Mouse (Mus musculus) hindbrain, embryonic 12.5 days (tissue): ENCODE data around the gene Plk2. TPM values are rescaled to one million over a fixed set of nuclear protein-coding genes. Genes with fewer than 3 reads are reported as not detected.

Experiments
- ATAC-seq: fragments of 200-750 bp; cut with Nextera tagmentation; 2 replicates; pipeline ENCODE4 v1.8.0; 2017; ENCODE audit warnings: moderate TSS enrichment; ENCODE audit not compliant: low FRiP score
- H3K27ac ChIP-seq: fragments of 300-500 bp; sonication (generic); 2 replicates; pipeline ENCODE4 v1.5.1; 2016; ENCODE audit warnings: mild to moderate bottlenecking
- H3K27me3 ChIP-seq: fragments of 300-500 bp; sonication (generic); 2 replicates; pipeline ENCODE4 v1.6.1; 2016; ENCODE audit warnings: mild to moderate bottlenecking
- H3K36me3 ChIP-seq: fragments of 300-500 bp; sonication (generic); 2 replicates; pipeline ENCODE4 v1.6.1; 2016; ENCODE audit warnings: mild to moderate bottlenecking
- H3K4me1 ChIP-seq: fragments of 300-500 bp; sonication (generic); 2 replicates; pipeline ENCODE4 v1.6.1; 2016
- H3K4me2 ChIP-seq: fragments of 300-500 bp; sonication (generic); replicated peaks from 2 replicates; pipeline ENCODE4 v1.6.1; 2016; ENCODE audit warnings: mild to moderate bottlenecking
- H3K4me3 ChIP-seq: fragments of 300-500 bp; sonication (generic); 2 replicates; pipeline ENCODE4 v1.5.1; 2016; ENCODE audit warnings: mild to moderate bottlenecking
- H3K9ac ChIP-seq: fragments of 300-500 bp; sonication (generic); 2 replicates; pipeline ENCODE4 v1.6.1; 2016; ENCODE audit warnings: mild to moderate bottlenecking, moderate library complexity
- H3K9me3 ChIP-seq: fragments of 300-500 bp; sonication (generic); replicated peaks from 2 replicates; pipeline ENCODE4 v1.6.1; 2016; ENCODE audit warnings: mild to moderate bottlenecking
- WGBS: fragments of 180-500 bp; shearing (Covaris S2); methylation state at CpG from one replicate; pipeline ENCODE4 v1.1.7; 2016; 5-methylcytosine and 5-hydroxymethylcytosine counted together
- polyA plus RNA-seq: library from polyadenylated mRNA; unstranded; fragments of >200 nt; fragmentation: Nextera tagmentation; extraction: Ambion mirVana; gene quantifications from 2 replicates; pipeline ENCODE4 v1.2.1, GENCODE M21; 2016

Gene Plk2
- polyA plus RNA-seq, 1 experiment from 2014 or later: 142 TPM

DNA sequence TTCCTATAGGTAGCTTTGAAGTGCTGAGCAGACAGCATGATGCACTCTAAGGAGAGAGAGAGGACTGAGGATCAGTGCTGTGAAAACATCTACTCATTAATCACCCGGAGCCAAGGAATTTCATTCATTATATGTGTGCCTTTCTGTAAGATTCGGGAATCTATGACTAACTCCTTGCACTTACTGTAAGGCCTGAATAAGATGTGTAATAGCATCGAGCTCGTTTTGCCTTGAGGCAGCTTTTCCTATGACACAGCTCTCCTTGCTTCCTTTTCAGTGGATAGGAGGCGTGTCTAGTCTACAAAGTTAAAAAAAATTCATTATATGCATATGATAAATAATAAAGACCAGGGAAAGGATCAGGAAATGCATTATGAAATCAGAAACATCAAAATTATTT is 24.8 kb downstream of the Plk2 start:
- no peaks in the 10 kb centered on the region for H3K36me3 ChIP-seq
- no peak overlapping the region for H3K4me3 ChIP-seq
- H3K27me3 ChIP-seq: no peaks in the 10 kb centered on the region
- H3K4me2 ChIP-seq: no peak overlapping the region
- no peaks in the 10 kb centered on the region for H3K9me3 ChIP-seq
- H3K4me1 ChIP-seq: no peaks in the 10 kb centered on the region
- 86% methylated on average over 5 of the region's 5 CpGs for WGBS
- ATAC-seq: no peak
- no peak overlapping the region for H3K27ac ChIP-seq
- H3K9ac ChIP-seq: no peak overlapping the region

DNA sequence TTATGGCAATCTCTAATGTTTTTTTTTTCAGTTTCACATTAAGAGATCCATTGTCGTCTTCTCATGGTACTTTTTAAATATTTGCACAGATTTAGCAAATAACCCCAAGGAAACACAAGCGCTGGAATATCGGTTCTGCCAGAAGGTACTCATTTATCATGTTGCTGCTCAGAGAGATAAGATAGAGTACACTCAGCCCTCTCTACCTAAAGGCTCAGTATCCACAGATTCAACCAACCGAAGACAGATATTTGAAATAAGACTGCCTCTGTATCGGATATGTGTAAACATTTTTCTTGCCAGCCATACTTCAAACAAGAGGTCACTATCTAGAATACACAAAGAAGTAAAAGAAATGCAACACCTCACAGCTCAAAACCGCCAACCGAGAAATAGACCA is 27.6 kb downstream of the Plk2 start:
- no peaks in the 10 kb centered on the region for H3K27me3 ChIP-seq
- no peak overlapping the region for H3K4me3 ChIP-seq
- H3K36me3 ChIP-seq: no peaks in the 10 kb centered on the region
- H3K9me3 ChIP-seq: no peaks in the 10 kb centered on the region
- 90% methylated on average over 7 of the region's 7 CpGs for WGBS
- no peak overlapping the region for H3K27ac ChIP-seq
- H3K4me1 ChIP-seq: no peaks in the 10 kb centered on the region
- H3K4me2 ChIP-seq: no peak overlapping the region
- no peak for ATAC-seq
- no peak overlapping the region for H3K9ac ChIP-seq

DNA sequence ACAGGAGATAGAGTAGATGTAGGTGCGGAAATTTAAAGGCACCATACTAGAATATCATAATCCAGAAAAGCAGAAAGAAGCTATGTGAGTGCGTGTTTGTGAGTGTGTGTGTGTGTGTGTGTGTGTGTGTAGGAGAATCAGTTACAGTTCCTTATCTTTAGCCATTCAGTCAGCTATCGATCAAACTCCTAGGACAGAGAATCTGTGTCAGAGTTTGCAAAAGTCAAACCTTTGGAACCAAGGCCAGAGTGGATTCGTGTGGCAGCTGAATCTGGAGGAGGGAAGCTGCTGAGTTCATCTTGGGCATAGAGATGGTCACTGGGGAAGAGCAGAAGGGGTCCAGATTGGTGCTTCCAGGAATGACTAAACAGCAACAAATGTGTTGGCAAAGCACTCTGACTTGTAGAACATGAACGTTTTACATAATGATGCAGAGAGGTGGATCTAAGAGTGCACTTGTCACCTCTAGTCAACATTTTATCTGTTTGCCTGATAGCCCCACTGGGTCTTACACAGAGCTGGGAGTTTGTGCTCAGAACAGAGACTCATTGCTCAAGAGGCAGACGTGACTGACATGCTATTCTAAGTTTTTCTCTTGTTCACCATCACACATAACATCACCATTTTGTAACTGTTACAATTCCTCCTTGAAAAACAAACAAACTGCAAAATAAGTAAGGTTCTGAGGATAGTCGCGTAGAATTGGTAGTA is 30.8 kb downstream of the Plk2 start:
- H3K9ac ChIP-seq: no peak overlapping the region
- no peak overlapping the region for H3K4me2 ChIP-seq
- H3K36me3 ChIP-seq: no peaks in the 10 kb centered on the region
- no peaks in the 10 kb centered on the region for H3K27me3 ChIP-seq
- no peak overlapping the region for H3K27ac ChIP-seq
- no peaks in the 10 kb centered on the region for H3K9me3 ChIP-seq
- no peak overlapping the region for H3K4me3 ChIP-seq
- no peak for ATAC-seq
- H3K4me1 ChIP-seq: no peaks in the 10 kb centered on the region
- WGBS: 90% methylated on average over 8 of the region's 8 CpGs

DNA sequence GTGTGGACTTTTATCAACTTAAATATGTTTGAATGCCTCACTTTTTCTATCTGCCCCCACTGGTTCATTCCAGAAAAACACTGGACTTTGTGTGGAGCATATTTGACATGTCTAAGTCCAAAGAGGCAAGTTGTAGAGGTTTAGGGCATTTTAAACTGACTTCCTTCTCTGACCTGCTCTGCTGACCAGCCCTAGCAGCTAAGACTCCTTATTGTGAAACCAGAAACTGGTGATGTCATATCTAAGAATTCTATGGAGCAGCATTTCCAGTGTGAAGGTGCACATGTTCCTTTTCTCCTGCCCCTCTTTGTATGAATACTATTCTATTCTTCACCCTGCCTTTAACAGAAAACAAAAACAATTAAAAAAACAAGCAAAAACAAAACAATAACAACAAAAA is 36.5 kb downstream of the Plk2 start:
- Histone ChIP-seq H3K4me1 (no peaks in the 10 kb centered on the region), H3K27ac (no peak overlapping the region), H3K9ac (no peak overlapping the region), H3K27me3 (no peaks in the 10 kb centered on the region), H3K4me3 (no peak overlapping the region), H3K9me3 (no peaks in the 10 kb centered on the region), H3K36me3 (no peaks in the 10 kb centered on the region), H3K4me2 (no peak overlapping the region)
- ATAC-seq: no peak

DNA sequence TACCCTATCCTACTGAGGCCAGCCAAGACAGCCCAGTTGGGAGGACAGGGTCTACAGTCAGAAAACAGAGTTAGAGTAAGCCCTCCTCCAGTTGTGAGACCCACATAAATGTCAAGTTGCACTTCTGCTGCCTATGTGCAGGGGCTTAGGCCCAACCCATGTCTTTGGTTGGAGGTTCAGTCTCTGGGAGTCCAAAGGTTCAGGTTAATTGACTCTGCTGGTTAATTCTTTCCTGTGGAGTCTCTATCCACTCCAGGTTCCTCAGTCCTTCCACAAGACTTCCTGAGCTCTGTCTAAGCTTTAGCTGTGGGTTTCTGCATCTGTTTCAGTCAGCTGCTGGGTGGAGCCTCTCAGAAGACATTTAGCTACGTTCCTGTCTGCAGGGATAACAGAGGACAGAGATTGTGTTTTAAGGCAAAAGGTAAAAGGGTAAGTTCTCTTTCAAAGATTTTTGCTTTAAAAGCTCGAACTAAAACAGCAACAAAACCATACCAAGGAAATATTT is 37.3 kb downstream of the Plk2 start:
- 73% methylated on average over 2 of the region's 2 CpGs for WGBS
- H3K4me3 ChIP-seq: no peak overlapping the region
- no peaks in the 10 kb centered on the region for H3K27me3 ChIP-seq
- no peaks in the 10 kb centered on the region for H3K4me1 ChIP-seq
- H3K9me3 ChIP-seq: no peaks in the 10 kb centered on the region
- no peak overlapping the region for H3K9ac ChIP-seq
- H3K4me2 ChIP-seq: no peak overlapping the region
- ATAC-seq: no peak
- H3K36me3 ChIP-seq: no peaks in the 10 kb centered on the region
- H3K27ac ChIP-seq: no peak overlapping the region

DNA sequence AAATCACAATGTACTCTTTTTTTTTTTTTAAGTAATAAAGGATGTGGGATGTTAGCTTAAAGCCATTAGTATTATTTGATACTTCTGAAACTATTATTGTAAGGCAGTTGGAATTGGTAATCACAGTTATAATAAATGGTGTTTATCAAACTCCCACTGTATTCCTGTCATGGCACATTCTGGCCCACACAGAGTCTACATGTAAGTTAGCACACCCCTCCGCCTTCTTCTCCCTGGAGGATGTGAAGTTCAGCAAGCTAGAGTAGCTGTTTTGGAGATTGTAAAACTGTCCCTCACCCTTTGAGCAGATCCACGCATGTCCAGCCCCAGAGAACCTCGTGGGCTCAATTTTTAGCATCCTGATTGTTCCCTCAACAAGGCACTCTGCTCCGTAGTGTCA is 37.8 kb downstream of the Plk2 start:
- Histone ChIP-seq H3K9ac (no peak overlapping the region), H3K36me3 (no peaks in the 10 kb centered on the region), H3K4me2 (no peak overlapping the region), H3K4me3 (no peak overlapping the region), H3K27me3 (no peaks in the 10 kb centered on the region), H3K4me1 (no peaks in the 10 kb centered on the region), H3K27ac (no peak overlapping the region), H3K9me3 (no peaks in the 10 kb centered on the region)
- WGBS: 92% methylated on average over 4 of the region's 4 CpGs
- ATAC-seq: no peak

DNA sequence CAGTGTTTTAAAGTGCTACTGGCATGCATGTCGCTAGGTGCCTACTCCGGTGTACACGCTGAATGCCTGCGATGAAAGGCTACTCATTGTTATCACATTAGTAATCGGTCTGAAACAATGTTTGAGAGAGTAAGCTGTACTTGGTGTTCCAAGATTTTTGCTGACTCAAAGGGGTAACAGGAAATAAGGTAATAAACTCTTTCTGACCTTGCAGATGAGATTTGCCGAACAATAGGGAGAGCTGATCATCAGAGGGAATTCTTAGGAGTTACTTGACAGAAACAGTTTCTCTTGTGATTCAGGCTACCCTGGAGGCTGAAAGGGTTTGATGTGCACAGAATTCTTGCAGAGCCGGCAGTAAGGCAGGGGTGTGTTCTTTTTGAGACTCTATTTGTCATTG is 41.8 kb downstream of the Plk2 start:
- no peak overlapping the region for H3K4me2 ChIP-seq
- 69% methylated on average over 7 of the region's 7 CpGs for WGBS
- no peaks in the 10 kb centered on the region for H3K9me3 ChIP-seq
- H3K27ac ChIP-seq: no peak overlapping the region
- H3K27me3 ChIP-seq: no peaks in the 10 kb centered on the region
- no peaks in the 10 kb centered on the region for H3K36me3 ChIP-seq
- no peaks in the 10 kb centered on the region for H3K4me1 ChIP-seq
- ATAC-seq: no peak
- H3K4me3 ChIP-seq: no peak overlapping the region
- H3K9ac ChIP-seq: no peak overlapping the region

DNA sequence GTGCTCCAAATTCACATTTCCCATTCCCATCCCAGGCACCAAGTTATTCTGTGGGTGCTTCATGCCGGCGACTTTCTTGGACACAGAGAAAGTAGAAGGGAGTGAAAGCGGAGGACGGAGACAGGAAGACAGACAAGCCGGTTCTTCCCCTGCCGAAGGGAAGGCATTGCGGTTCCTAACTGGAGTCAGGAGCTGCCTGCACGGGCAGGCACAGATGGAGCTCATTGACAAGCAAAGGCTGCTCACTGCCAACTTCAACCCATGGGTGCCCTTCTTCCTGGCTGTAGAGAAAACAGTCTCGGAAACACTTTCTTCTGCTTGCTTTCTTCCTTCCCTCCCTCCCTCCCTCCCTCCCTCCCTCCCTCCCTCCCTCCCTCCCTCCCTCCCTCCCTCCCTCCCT is 43.8 kb downstream of the Plk2 start:
- Histone ChIP-seq H3K27ac (no peak overlapping the region), H3K9ac (no peak overlapping the region), H3K27me3 (no peaks in the 10 kb centered on the region), H3K4me2 (no peak overlapping the region), H3K9me3 (no peaks in the 10 kb centered on the region), H3K4me1 (no peaks in the 10 kb centered on the region), H3K36me3 (no peaks in the 10 kb centered on the region), H3K4me3 (no peak overlapping the region)
- ATAC-seq: no peak
- WGBS: 83% methylated on average over 9 of the region's 9 CpGs

DNA sequence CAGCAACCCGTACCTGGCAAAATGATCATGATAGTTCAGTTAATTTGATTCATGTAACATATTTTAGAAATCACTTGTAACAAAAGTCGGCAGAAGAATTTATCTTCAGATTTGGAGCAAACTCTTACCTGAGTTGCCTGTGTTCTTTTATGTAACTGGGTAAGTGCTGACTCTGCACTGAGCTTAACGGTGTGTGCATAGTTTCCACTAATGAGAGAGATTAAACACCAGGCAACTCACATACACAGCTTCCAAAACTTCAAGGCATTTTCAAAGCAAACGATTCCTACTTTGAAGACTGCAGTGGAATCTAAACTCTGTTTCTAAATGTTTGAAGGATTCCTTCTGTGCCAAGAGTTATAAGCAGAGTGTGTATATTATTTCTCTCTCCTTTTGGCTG is 49.5 kb downstream of the Plk2 start:
- H3K4me2 ChIP-seq: no peak overlapping the region
- H3K27me3 ChIP-seq: no peaks in the 10 kb centered on the region
- H3K4me1 ChIP-seq: peaks cover 5% of the 10 kb centered on the region
- H3K36me3 ChIP-seq: no peaks in the 10 kb centered on the region
- H3K9me3 ChIP-seq: no peaks in the 10 kb centered on the region
- H3K27ac ChIP-seq: no peak overlapping the region
- 89% methylated on average over 4 of the region's 4 CpGs for WGBS
- H3K9ac ChIP-seq: no peak overlapping the region
- ATAC-seq: no peak
- no peak overlapping the region for H3K4me3 ChIP-seq

DNA sequence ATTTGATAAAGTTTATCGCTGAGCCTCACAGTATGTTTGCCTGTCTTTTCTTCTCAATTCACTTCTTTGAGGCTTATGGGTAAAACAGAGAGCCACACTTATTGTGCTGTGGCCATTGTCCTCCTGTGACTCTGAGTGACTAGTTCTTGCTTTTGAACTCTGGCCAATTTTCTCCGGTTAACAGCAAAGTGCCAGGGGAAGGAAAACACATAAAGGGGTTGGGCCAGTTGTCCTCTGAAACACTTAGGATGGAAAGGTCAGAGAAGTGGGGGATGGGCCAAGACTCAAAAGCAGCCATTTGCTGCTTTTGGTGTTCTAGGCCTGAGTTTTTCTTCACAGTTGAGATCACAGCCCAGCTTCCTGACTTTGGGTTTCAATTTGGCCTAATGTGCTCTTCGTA is 50.0 kb downstream of the Plk2 start:
- Histone ChIP-seq H3K36me3 (no peaks in the 10 kb centered on the region), H3K4me2 (no peak overlapping the region), H3K9ac (no peak overlapping the region), H3K9me3 (no peaks in the 10 kb centered on the region), H3K27ac (no peak overlapping the region), H3K27me3 (no peaks in the 10 kb centered on the region), H3K4me3 (no peak overlapping the region), H3K4me1 (peaks cover 5% of the 10 kb centered on the region)
- WGBS: 44% methylated on average over 3 of the region's 3 CpGs
- no peak for ATAC-seq

DNA sequence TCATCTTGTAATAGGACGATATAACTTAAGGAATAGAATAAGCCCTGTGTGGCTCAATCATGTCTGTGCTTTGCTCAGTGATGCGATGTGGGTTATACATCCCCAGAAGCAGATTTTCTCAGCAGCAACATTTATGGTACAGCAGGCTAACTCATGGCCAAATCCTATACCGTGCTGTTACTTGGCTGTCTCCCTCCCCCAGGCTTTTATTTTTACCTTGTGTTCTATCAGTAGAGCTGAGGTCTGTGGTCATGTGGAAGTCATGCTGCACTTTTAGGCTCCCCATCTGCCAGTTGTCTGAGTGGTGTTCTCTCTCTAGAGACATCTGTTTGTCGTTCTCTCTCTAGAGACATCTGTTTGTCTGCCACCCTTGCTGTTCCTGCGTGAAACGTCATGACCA is 51.6 kb downstream of the Plk2 start:
- WGBS: 85% methylated on average over 6 of the region's 6 CpGs

DNA sequence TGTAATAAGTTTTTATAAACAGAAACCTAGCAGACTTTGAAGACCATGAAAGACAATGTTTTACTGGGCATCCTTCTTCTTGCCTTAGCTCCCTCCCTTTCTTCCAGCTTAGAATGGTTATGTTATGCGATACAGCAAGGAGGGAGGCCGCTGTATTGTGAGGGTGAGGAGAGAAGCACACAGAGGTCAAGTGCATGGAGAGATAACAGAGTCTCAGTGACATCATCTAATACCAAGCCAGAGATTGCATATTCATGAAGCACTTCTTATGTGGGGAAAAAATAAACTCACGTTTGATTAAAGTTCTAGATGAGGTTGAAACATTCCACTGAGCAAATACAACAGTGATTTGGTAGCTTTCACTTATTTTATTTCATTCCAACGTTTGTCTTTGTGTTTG is 55.2 kb downstream of the Plk2 start:
- Histone ChIP-seq H3K9ac (no peak overlapping the region), H3K36me3 (no peaks in the 10 kb centered on the region), H3K4me2 (no peak overlapping the region), H3K4me1 (peaks cover 3% of the 10 kb centered on the region), H3K4me3 (no peak overlapping the region), H3K27ac (no peak overlapping the region), H3K27me3 (no peaks in the 10 kb centered on the region), H3K9me3 (no peaks in the 10 kb centered on the region)
- WGBS: 74% methylated on average over 4 of the region's 4 CpGs
- no peak for ATAC-seq

More for the DNA sequence above, 51.6 kb downstream of the Plk2 start:
- H3K9ac ChIP-seq: no peak overlapping the region
- no peaks in the 10 kb centered on the region for H3K27me3 ChIP-seq
- ATAC-seq: no peak
- H3K36me3 ChIP-seq: no peaks in the 10 kb centered on the region
- H3K4me3 ChIP-seq: no peak overlapping the region
- H3K27ac ChIP-seq: no peak overlapping the region
- H3K4me2 ChIP-seq: no peak overlapping the region
- H3K9me3 ChIP-seq: no peaks in the 10 kb centered on the region
- H3K4me1 ChIP-seq: peaks cover 5% of the 10 kb centered on the region
